Comparison of ENCODE assay signal across 12 mouse cellular contexts in genomic region chr9:107254925-107255324, GRCm38 (mm10). TPM values are rescaled to one million over a fixed set of nuclear protein-coding genes. Genes with fewer than 3 reads are reported as not detected.
A peak's percentile ranks its signal among the peaks of the same experiment; 100 is the strongest.
DNase-seq lines count a peak whose midpoint lies in the region; ATAC-seq and TF ChIP-seq lines count a peak whose summit lies in the region.
"Had no signal": no experiment of that assay in that cellular context is flagged by ENCODE, and none has a peak within 500 bp of the region (broad histone marks: within the 10 kb centered on the region; RNA-seq: fewer than 3 reads in every experiment).

No protein-coding gene starts in this region.

- 60% methylated on average over 3 of the region's 3 CpGs for WGBS in heart, embryonic 14.5 days
- 78% methylated on average over 3 of the region's 3 CpGs for WGBS in heart, embryonic 11.5 days (ENCODE audit: insufficient replicate concordance)
- 86% methylated on average over 3 of the region's 3 CpGs for WGBS in midbrain, embryonic 11.5 days
- WGBS in midbrain, embryonic 10.5 days: 85% methylated on average over 3 of the region's 3 CpGs
- WGBS in lung, adult 2 months: 84% methylated on average over 3 of the region's 3 CpGs

- H3K9me3 ChIP-seq in heart, embryonic 14.5 days (ENCODE audit: control insufficient read depth, low read length): no peaks in the 10 kb centered on the region
- H3K9me3 ChIP-seq in heart, embryonic 11.5 days (replicated peaks; ENCODE audit: control insufficient read depth, low read length): no peaks in the 10 kb centered on the region
- no peaks in the 10 kb centered on the region for H3K9me3 ChIP-seq in midbrain, embryonic 11.5 days (ENCODE audit: control insufficient read depth, low read length)
- H3K9me3 ChIP-seq in midbrain, embryonic 10.5 days (replicated peaks): no peaks in the 10 kb centered on the region
- H3K9me3 ChIP-seq: embryonic facial prominence, embryonic 15.5 days had no signal

- no peaks in the 10 kb centered on the region for H3K36me3 ChIP-seq in heart, embryonic 14.5 days (ENCODE audit: control insufficient read depth, insufficient read depth, low read length)
- H3K36me3 ChIP-seq in heart, embryonic 11.5 days (ENCODE audit: control insufficient read depth, insufficient read depth, low read length): no peaks in the 10 kb centered on the region
- no peaks in the 10 kb centered on the region for H3K36me3 ChIP-seq in midbrain, embryonic 11.5 days (ENCODE audit: control insufficient read depth, insufficient read depth, low read length)
- H3K36me3 ChIP-seq in midbrain, embryonic 10.5 days: no peaks in the 10 kb centered on the region
- H3K36me3 ChIP-seq: embryonic facial prominence, embryonic 15.5 days had no signal

- no peaks in the 10 kb centered on the region for H3K27me3 ChIP-seq in heart, embryonic 14.5 days (ENCODE audit: control insufficient read depth, insufficient read depth, low read length)
- no peaks in the 10 kb centered on the region for H3K27me3 ChIP-seq in heart, embryonic 11.5 days (ENCODE audit: control insufficient read depth, insufficient read depth, low read length)
- no peaks in the 10 kb centered on the region for H3K27me3 ChIP-seq in midbrain, embryonic 11.5 days (ENCODE audit: control insufficient read depth, insufficient read depth, low read length)
- no peaks in the 10 kb centered on the region for H3K27me3 ChIP-seq in midbrain, embryonic 10.5 days (ENCODE audit: low read depth, poor library complexity, severe bottlenecking)
- H3K27me3 ChIP-seq: embryonic facial prominence, embryonic 15.5 days had no signal

- H3K27ac ChIP-seq in heart, embryonic 14.5 days (replicated peaks in 1 of 2; ENCODE audit: control insufficient read depth in 1 of 2, insufficient read depth in 1 of 2, low read depth in 2 of 2, low read length in 2 of 2): peak overlapping the region in 1 of 2 experiments; percentile 74; a peak in 1 of 4 replicates
- H3K27ac ChIP-seq in heart, embryonic 11.5 days (ENCODE audit: low read depth, low read length): no peak overlapping the region
- no peak overlapping the region for H3K27ac ChIP-seq in midbrain, embryonic 11.5 days (ENCODE audit: low read depth, low read length)
- no peak overlapping the region for H3K27ac ChIP-seq in midbrain, embryonic 10.5 days (replicated peaks)
- H3K27ac ChIP-seq: embryonic facial prominence, embryonic 15.5 days had no signal

- no peak for ATAC-seq in cerebellum, adult (ENCODE audit: insufficient number of reproducible peaks, low FRiP score, low TSS enrichment)
- ATAC-seq in heart, embryonic 14.5 days (ENCODE audit: insufficient number of reproducible peaks, insufficient read depth, low FRiP score, low read depth): no peak
- ATAC-seq in heart, embryonic 11.5 days (replicated peaks; ENCODE audit: insufficient number of reproducible peaks, low FRiP score, low TSS enrichment): no peak
- ATAC-seq in midbrain, embryonic 11.5 days (ENCODE audit: low FRiP score): no peak
- ATAC-seq: activated CD4-positive, CD25-positive, alpha-beta regulatory T cell, adult 4 months had no signal

- 0 out of 2 replicates have a peak overlapping the region, but pooled peaks have one; percentile 38 for H3K9ac ChIP-seq in heart, embryonic 14.5 days (ENCODE audit: low read length)
- H3K9ac ChIP-seq in heart, embryonic 11.5 days (ENCODE audit: low read depth, low read length): no peak overlapping the region
- H3K9ac ChIP-seq in midbrain, embryonic 11.5 days (ENCODE audit: low read length): no peak overlapping the region
- H3K9ac ChIP-seq: embryonic facial prominence, embryonic 15.5 days had no signal

- no peak overlapping the region for H3K4me3 ChIP-seq in heart, embryonic 14.5 days (ENCODE audit: control insufficient read depth in 1 of 2, insufficient read depth in 1 of 2, low read depth in 1 of 2, low read length in 2 of 2)
- no peak overlapping the region for H3K4me3 ChIP-seq in heart, embryonic 11.5 days (ENCODE audit: low read depth, low read length)
- H3K4me3 ChIP-seq in midbrain, embryonic 11.5 days (ENCODE audit: low read depth, low read length): no peak overlapping the region
- H3K4me3 ChIP-seq in midbrain, embryonic 10.5 days: no peak overlapping the region
- H3K4me3 ChIP-seq in lung, adult 2 months (replicated peaks; ENCODE audit: extremely low read depth, low read depth, low read length): no peak overlapping the region
- H3K4me3 ChIP-seq: embryonic facial prominence, embryonic 15.5 days had no signal

- H3K4me2 ChIP-seq in heart, embryonic 14.5 days (ENCODE audit: low read length): peak overlapping the region; percentile 57
- H3K4me2 ChIP-seq in heart, embryonic 11.5 days: no peak overlapping the region
- no peak overlapping the region for H3K4me2 ChIP-seq in midbrain, embryonic 11.5 days
- H3K4me2 ChIP-seq: embryonic facial prominence, embryonic 15.5 days had no signal

- TF ChIP-seq POLR2A in lung, adult 2 months (IDR thresholded peaks at IDR 0.05; ENCODE audit: borderline replicate concordance, extremely low read depth, low read depth, low read length): no peak

- H3K4me1 ChIP-seq in heart, embryonic 14.5 days (ENCODE audit: control insufficient read depth in 2 of 2, insufficient read depth in 2 of 2, low read length in 2 of 2): peaks cover 22 to 34% of the 10 kb centered on the region in 2 experiments
- H3K4me1 ChIP-seq in heart, embryonic 11.5 days (ENCODE audit: control insufficient read depth, insufficient read depth, low read length): peaks cover 6% of the 10 kb centered on the region; the same call in 1 of the 2 replicates
- peaks cover 7% of the 10 kb centered on the region for H3K4me1 ChIP-seq in midbrain, embryonic 11.5 days (ENCODE audit: control insufficient read depth, insufficient read depth, low read length)
- peaks cover 22% of the 10 kb centered on the region for H3K4me1 ChIP-seq in midbrain, embryonic 10.5 days
- H3K4me1 ChIP-seq in lung, adult 2 months (ENCODE audit: control insufficient read depth, insufficient read depth, low read length): no peaks in the 10 kb centered on the region

- no peak for TF ChIP-seq CTCF in lung, adult 2 months (IDR thresholded peaks at IDR 0.05; ENCODE audit: insufficient read depth, low read length)

- DNase-seq in cerebellum, adult 18-20 months: peak; percentile 43 to 61
- DNase-seq in midbrain, embryonic 11.5 days (ENCODE audit: low spot score, missing footprints): peak; percentile 74
- no peak for DNase-seq in midbrain, embryonic 10.5 days (ENCODE audit: low spot score)
- DNase-seq in lung, adult 2 months: no peak
- DNase-seq in adipocyte (ENCODE audit: low spot score): no peak
- DNase-seq: lung, postnatal 10 days; thymus, postnatal 25 days had no signal

RNA-seq across cellular contexts. Expression of gene Dock3, which starts 23.2 kb away (rescaled TPM):
- polyA plus RNA-seq in heart, embryonic 14.5 days (2014; fragmentation: Nextera tagmentation; extraction: Ambion mirVana): 0.15 and 0.42 TPM in 2 replicates
- 0.34 and 0.56 TPM in 2 replicates for polyA plus RNA-seq in heart, embryonic 11.5 days (2014; fragmentation: Nextera tagmentation; extraction: Ambion mirVana)
- polyA plus RNA-seq in midbrain, embryonic 11.5 days (2014; fragmentation: Nextera tagmentation; extraction: Ambion mirVana): 7.0 and 9.3 TPM in 2 replicates
- polyA plus RNA-seq in midbrain, embryonic 10.5 days (2016; fragmentation: Nextera tagmentation; extraction: Ambion mirVana): 4.2 and 4.4 TPM in 2 replicates
- 0.09 and 0.18 TPM in 2 replicates for polyA plus RNA-seq in lung, adult 2 months (2012; rRNA removed)

RNA-seq across cellular contexts. Expression of gene Mapkapk3, which starts 34.8 kb away (rescaled TPM):
- polyA plus RNA-seq in heart, embryonic 14.5 days (2014; fragmentation: Nextera tagmentation; extraction: Ambion mirVana): 6.4 and 6.5 TPM in 2 replicates
- 5.8 and 9.0 TPM in 2 replicates for polyA plus RNA-seq in heart, embryonic 11.5 days (2014; fragmentation: Nextera tagmentation; extraction: Ambion mirVana)
- 2.5 and 2.7 TPM in 2 replicates for polyA plus RNA-seq in midbrain, embryonic 11.5 days (2014; fragmentation: Nextera tagmentation; extraction: Ambion mirVana)
- polyA plus RNA-seq in midbrain, embryonic 10.5 days (2016; fragmentation: Nextera tagmentation; extraction: Ambion mirVana): 3.9 and 4.9 TPM in 2 replicates
- 29.3 and 41.1 TPM in 2 replicates for polyA plus RNA-seq in lung, adult 2 months (2012; rRNA removed)

RNA-seq across cellular contexts. Expression of gene Cish, which starts 40.9 kb away (rescaled TPM):
- 14.7 and 14.9 TPM in 2 replicates for polyA plus RNA-seq in heart, embryonic 14.5 days (2014; fragmentation: Nextera tagmentation; extraction: Ambion mirVana)
- 7.7 and 8.8 TPM in 2 replicates for polyA plus RNA-seq in heart, embryonic 11.5 days (2014; fragmentation: Nextera tagmentation; extraction: Ambion mirVana)
- polyA plus RNA-seq in midbrain, embryonic 11.5 days (2014; fragmentation: Nextera tagmentation; extraction: Ambion mirVana): 4.0 and 4.2 TPM in 2 replicates
- 7.3 and 7.5 TPM in 2 replicates for polyA plus RNA-seq in midbrain, embryonic 10.5 days (2016; fragmentation: Nextera tagmentation; extraction: Ambion mirVana)
- polyA plus RNA-seq in lung, adult 2 months (2012; rRNA removed): 61.1 and 72.2 TPM in 2 replicates

Comparison
In these comparisons a context has a peak if more than half of its experiments do, and no peak if none do; other contexts are left out.
1. DNase-seq: peak in cerebellum, adult 18-20 months (2 of 2) and midbrain, embryonic 11.5 days (single experiment); none in midbrain, embryonic 10.5 days (single experiment), lung, adult 2 months (single experiment) and adipocyte (single experiment).